Mouse (Mus musculus): ENCODE measurements at regions not wholly inside any gene's neighbourhood (a gene's known extent, or its start where the extent isn't known, plus 50 kb on each side); places are given as distances from the start of the nearest gene placed in this dataset.

DNA sequence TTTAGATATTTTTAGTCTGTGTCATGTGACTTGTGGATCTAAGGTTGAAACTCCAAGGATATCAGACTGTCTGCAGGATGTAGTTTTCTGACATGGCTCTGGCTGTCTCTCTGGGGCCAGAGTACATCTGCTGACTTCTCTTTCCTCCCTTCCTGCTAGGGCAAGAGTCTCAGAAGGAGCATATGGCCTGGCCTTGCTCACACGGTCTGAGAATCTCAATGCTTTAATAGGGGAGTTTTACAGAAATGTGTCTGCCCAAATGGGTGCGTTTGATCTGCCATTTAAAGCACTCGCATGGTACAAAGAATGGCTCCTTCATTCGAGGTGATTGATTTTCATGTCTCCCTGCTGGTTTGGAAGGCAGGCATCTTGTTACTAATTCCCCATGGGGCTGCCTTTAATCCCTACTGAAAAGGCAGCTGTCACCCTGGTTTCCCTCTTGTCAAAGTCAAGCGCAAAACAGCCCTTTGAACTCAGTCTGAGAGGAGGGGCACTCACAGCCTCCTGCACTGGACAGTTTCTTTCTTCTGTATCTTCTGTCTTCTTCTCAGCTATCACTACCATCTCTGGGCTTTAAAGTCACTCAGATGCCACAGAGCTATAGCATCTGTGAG is 199.7 kb upstream of the Eef2kmt start:
- TF ChIP-seq EP300 (optimal IDR thresholded peaks at IDR 0.05), result no peak
- TF ChIP-seq CTCF (IDR thresholded peaks at IDR 0.05; ENCODE audit: low read depth), result no peak

Measured in stomach, postnatal 0 days (tissue).